Mouse (Mus musculus): ENCODE measurements around the gene Kpna4. TPM values are rescaled to one million over a fixed set of nuclear protein-coding genes. Genes with fewer than 3 reads are reported as not detected.
A peak's percentile ranks its signal among the peaks of the same experiment; 100 is the strongest.

Gene Kpna4
- polyA plus RNA-seq, 1 experiment: 40.3 TPM

- DNase-seq (ENCODE audit: low read depth): no peak
- no peak for TF ChIP-seq POLR2A (IDR thresholded peaks at IDR 0.05; ENCODE audit: borderline replicate concordance, extremely low read depth, insufficient read depth, insufficient read length, poor library complexity, severe bottlenecking)
- TF ChIP-seq CTCF (IDR thresholded peaks at IDR 0.05; ENCODE audit: borderline replicate concordance, extremely low read depth, insufficient read depth, insufficient read length): no peak
Observed at GRCm38 (mm10) chr3:69142372-69142994, 15.6 kb upstream of the Kpna4 start.

GRCm38 (mm10) chr3:69140851-69141250 lies 13.9 kb upstream of the Kpna4 start:
- DNase-seq (ENCODE audit: low read depth): no peak
- TF ChIP-seq POLR2A (IDR thresholded peaks at IDR 0.05; ENCODE audit: borderline replicate concordance, extremely low read depth, insufficient read depth, insufficient read length, poor library complexity, severe bottlenecking) (no peak), CTCF (IDR thresholded peaks at IDR 0.05; ENCODE audit: borderline replicate concordance, extremely low read depth, insufficient read depth, insufficient read length) (no peak)

GRCm38 (mm10) chr3:69136059-69136458 lies 9.1 kb upstream of the Kpna4 start:
- DNase-seq (ENCODE audit: low read depth): no peak
- TF ChIP-seq POLR2A (IDR thresholded peaks at IDR 0.05; ENCODE audit: borderline replicate concordance, extremely low read depth, insufficient read depth, insufficient read length, poor library complexity, severe bottlenecking): no peak
- no peak for TF ChIP-seq CTCF (IDR thresholded peaks at IDR 0.05; ENCODE audit: borderline replicate concordance, extremely low read depth, insufficient read depth, insufficient read length)

GRCm38 (mm10) chr3:69130973-69131372 lies 4.1 kb upstream of the Kpna4 start:
- TF ChIP-seq POLR2A (IDR thresholded peaks at IDR 0.05; ENCODE audit: borderline replicate concordance, extremely low read depth, insufficient read depth, insufficient read length, poor library complexity, severe bottlenecking): no peak
- no peak for TF ChIP-seq CTCF (IDR thresholded peaks at IDR 0.05; ENCODE audit: borderline replicate concordance, extremely low read depth, insufficient read depth, insufficient read length)
- no peak for DNase-seq (ENCODE audit: low read depth)

- DNase-seq (ENCODE audit: low read depth): no peak
- TF ChIP-seq POLR2A (IDR thresholded peaks at IDR 0.05; ENCODE audit: borderline replicate concordance, extremely low read depth, insufficient read depth, insufficient read length, poor library complexity, severe bottlenecking) (no peak), CTCF (IDR thresholded peaks at IDR 0.05; ENCODE audit: borderline replicate concordance, extremely low read depth, insufficient read depth, insufficient read length) (no peak)
Observed at GRCm38 (mm10) chr3:69127693-69128092, 780 bp upstream of the Kpna4 start.

- TF ChIP-seq CTCF (IDR thresholded peaks at IDR 0.05; ENCODE audit: borderline replicate concordance, extremely low read depth, insufficient read depth, insufficient read length) (no peak), POLR2A (IDR thresholded peaks at IDR 0.05; ENCODE audit: borderline replicate concordance, extremely low read depth, insufficient read depth, insufficient read length, poor library complexity, severe bottlenecking) (no peak)
Observed at GRCm38 (mm10) chr3:69127346-69127678, 399 bp upstream of the Kpna4 start.

GRCm38 (mm10) chr3:69125891-69126508 lies 913 bp downstream of the Kpna4 start:
- no peak for TF ChIP-seq POLR2A (IDR thresholded peaks at IDR 0.05; ENCODE audit: borderline replicate concordance, extremely low read depth, insufficient read depth, insufficient read length, poor library complexity, severe bottlenecking)
- TF ChIP-seq CTCF (IDR thresholded peaks at IDR 0.05; ENCODE audit: borderline replicate concordance, extremely low read depth, insufficient read depth, insufficient read length): peak; percentile 43; the same call in 1 of the 2 replicates
- peak; percentile 77 for DNase-seq (ENCODE audit: low read depth)

More at GRCm38 (mm10) chr3:69127346-69127678, 399 bp upstream of the Kpna4 start:
- no peak for DNase-seq (ENCODE audit: low read depth)

GRCm38 (mm10) chr3:69125461-69125860 lies 1.5 kb downstream of the Kpna4 start:
- DNase-seq (ENCODE audit: low read depth): no peak
- no peak for TF ChIP-seq POLR2A (IDR thresholded peaks at IDR 0.05; ENCODE audit: borderline replicate concordance, extremely low read depth, insufficient read depth, insufficient read length, poor library complexity, severe bottlenecking)

GRCm38 (mm10) chr3:69118827-69119226 lies 8.1 kb downstream of the Kpna4 start:
- TF ChIP-seq POLR2A (IDR thresholded peaks at IDR 0.05; ENCODE audit: borderline replicate concordance, extremely low read depth, insufficient read depth, insufficient read length, poor library complexity, severe bottlenecking) (no peak), CTCF (IDR thresholded peaks at IDR 0.05; ENCODE audit: borderline replicate concordance, extremely low read depth, insufficient read depth, insufficient read length) (no peak)
- DNase-seq (ENCODE audit: low read depth): peak; percentile 44

GRCm38 (mm10) chr3:69114760-69115159 lies 12.2 kb downstream of the Kpna4 start:
- no peak for DNase-seq (ENCODE audit: low read depth)
- no peak for TF ChIP-seq CTCF (IDR thresholded peaks at IDR 0.05; ENCODE audit: borderline replicate concordance, extremely low read depth, insufficient read depth, insufficient read length)
- TF ChIP-seq POLR2A (IDR thresholded peaks at IDR 0.05; ENCODE audit: borderline replicate concordance, extremely low read depth, insufficient read depth, insufficient read length, poor library complexity, severe bottlenecking): no peak

- TF ChIP-seq CTCF (IDR thresholded peaks at IDR 0.05; ENCODE audit: borderline replicate concordance, extremely low read depth, insufficient read depth, insufficient read length): no peak
- no peak for DNase-seq (ENCODE audit: low read depth)
Observed at GRCm38 (mm10) chr3:69113956-69114355, 13.0 kb downstream of the Kpna4 start.

- TF ChIP-seq CTCF (IDR thresholded peaks at IDR 0.05; ENCODE audit: borderline replicate concordance, extremely low read depth, insufficient read depth, insufficient read length): no peak
- TF ChIP-seq POLR2A (IDR thresholded peaks at IDR 0.05; ENCODE audit: borderline replicate concordance, extremely low read depth, insufficient read depth, insufficient read length, poor library complexity, severe bottlenecking): no peak
Observed at GRCm38 (mm10) chr3:69109079-69109478, 17.8 kb downstream of the Kpna4 start.

More at GRCm38 (mm10) chr3:69109079-69109478, 17.8 kb downstream of the Kpna4 start:
- no peak for DNase-seq (ENCODE audit: low read depth)
